Mouse (Mus musculus) hindbrain, embryonic 16.5 days (tissue): ENCODE results near the gene Setdb1. TPM values are rescaled to one million over a fixed set of nuclear protein-coding genes. Genes with fewer than 3 reads are reported as not detected.

ENCODE experiments used
- ATAC-seq: fragments of 200-750 bp; cut with Nextera tagmentation; 2 replicates; pipeline ENCODE4 v1.8.0; 2017; ENCODE audit warnings: moderate TSS enrichment, moderate library complexity
- H3K27ac ChIP-seq: fragments of 300-500 bp; sonication (generic); 2 replicates; pipeline ENCODE4 v1.5.1; 2014; ENCODE audit warnings: low read depth, mild to moderate bottlenecking, control low read depth, low read length, moderate library complexity
- H3K27me3 ChIP-seq: fragments of 300-500 bp; sonication (generic); replicated peaks from 2 replicates; pipeline ENCODE4 v1.6.1; 2014; ENCODE audit warnings: low read length; ENCODE audit not compliant: control insufficient read depth, insufficient read depth
- H3K36me3 ChIP-seq: fragments of 300-500 bp; sonication (generic); 2 replicates; pipeline ENCODE4 v1.6.1; 2014; ENCODE audit warnings: mild to moderate bottlenecking, low read length, moderate library complexity, mixed read lengths; ENCODE audit not compliant: control insufficient read depth, insufficient read depth
- H3K4me1 ChIP-seq: fragments of 300-500 bp; sonication (generic); 2 replicates; pipeline ENCODE4 v1.6.1; 2014; ENCODE audit warnings: low read depth, low read length; ENCODE audit not compliant: control insufficient read depth, insufficient read depth
- H3K4me2 ChIP-seq: fragments of 300-500 bp; sonication (generic); 2 replicates; pipeline ENCODE4 v1.6.1; 2014; ENCODE audit warnings: mild to moderate bottlenecking, low read length, control low read depth, moderate library complexity
- H3K4me3 ChIP-seq: fragments of 300-500 bp; sonication (generic); 2 replicates; pipeline ENCODE4 v1.5.1; 2014; ENCODE audit warnings: mild to moderate bottlenecking, low read length, control low read depth, moderate library complexity
- H3K9ac ChIP-seq: fragments of 300-500 bp; sonication (generic); 2 replicates; pipeline ENCODE4 v1.6.1; 2014; ENCODE audit warnings: low read depth, mild to moderate bottlenecking, control low read depth, low read length, moderate library complexity
- H3K9me3 ChIP-seq: fragments of 300-500 bp; sonication (generic); 2 replicates; pipeline ENCODE4 v1.6.1; 2014; ENCODE audit warnings: mild to moderate bottlenecking, low read length, moderate library complexity; ENCODE audit not compliant: control insufficient read depth
- WGBS: fragments of 180-500 bp; shearing (Covaris S2); extraction: QIAGEN DNeasy Blood & Tissue Kit; methylation state at CpG from one replicate; pipeline ENCODE4 v1.1.7; 2014; 5-methylcytosine and 5-hydroxymethylcytosine counted together
- polyA plus RNA-seq: library from polyadenylated mRNA; unstranded; fragments of >200 nt; fragmentation: Nextera tagmentation; extraction: Ambion mirVana; gene quantifications from 2 replicates; pipeline ENCODE4 v1.2.1, GENCODE M21; 2015

Setdb1 gene
- polyA plus RNA-seq, 1 experiment from 2014 or later = 36.0 TPM

- Histone ChIP-seq H3K27ac (no peak overlapping the region), H3K27me3 (no peaks in the 10 kb centered on the region), H3K4me3 (no peak overlapping the region), H3K9ac (no peak overlapping the region), H3K4me1 (peaks cover 3% of the 10 kb centered on the region; the same call in 1 of the 2 replicates), H3K4me2 (no peak overlapping the region), H3K36me3 (peaks cover 57% of the 10 kb centered on the region), H3K9me3 (no peaks in the 10 kb centered on the region)
- no peak for ATAC-seq
- WGBS = 91% methylated on average over 3 of the region's 3 CpGs
These were observed 33.6 kb downstream of the Setdb1 start for GRCm38 (mm10) chr3:95323429-95323828.

GRCm38 (mm10) chr3:95319701-95320625, 37.0 kb downstream of the Setdb1 start:
- H3K36me3 ChIP-seq = peaks cover 33% of the 10 kb centered on the region
- no peak overlapping the region for H3K27ac ChIP-seq
- no peak for ATAC-seq
- no peak overlapping the region for H3K4me2 ChIP-seq
- no peaks in the 10 kb centered on the region for H3K27me3 ChIP-seq
- no peak overlapping the region for H3K9ac ChIP-seq
- H3K4me3 ChIP-seq = no peak overlapping the region
- no peaks in the 10 kb centered on the region for H3K9me3 ChIP-seq
- H3K4me1 ChIP-seq = peaks cover 20% of the 10 kb centered on the region
- 72% methylated on average over 12 of the region's 12 CpGs for WGBS

- no peak overlapping the region for H3K27ac ChIP-seq
- no peak overlapping the region for H3K4me3 ChIP-seq
- no peaks in the 10 kb centered on the region for H3K27me3 ChIP-seq
- 61% methylated on average over 2 of the region's 2 CpGs for WGBS
- peaks cover 25% of the 10 kb centered on the region for H3K36me3 ChIP-seq
- H3K4me2 ChIP-seq = no peak overlapping the region
- no peak overlapping the region for H3K9ac ChIP-seq
- H3K4me1 ChIP-seq = peaks cover 20% of the 10 kb centered on the region
- H3K9me3 ChIP-seq = no peaks in the 10 kb centered on the region
- ATAC-seq = no peak
These were observed 37.9 kb downstream of the Setdb1 start for GRCm38 (mm10) chr3:95319110-95319509.

GRCm38 (mm10) chr3:95318548-95318947, 38.5 kb downstream of the Setdb1 start:
- Histone ChIP-seq H3K4me1 (peaks cover 20% of the 10 kb centered on the region), H3K36me3 (peaks cover 20% of the 10 kb centered on the region), H3K9ac (0 out of 2 replicates have a peak overlapping the region, but pooled peaks have one; percentile 6), H3K9me3 (no peaks in the 10 kb centered on the region), H3K4me3 (no peak overlapping the region), H3K4me2 (no peak overlapping the region), H3K27me3 (no peaks in the 10 kb centered on the region), H3K27ac (no peak overlapping the region)
- 49% methylated on average over 6 of the region's 6 CpGs for WGBS
- no peak for ATAC-seq

GRCm38 (mm10) chr3:95317414-95318080, 39.5 kb downstream of the Setdb1 start:
- Histone ChIP-seq H3K27ac (no peak overlapping the region; the same call in 1 of the 2 replicates), H3K4me2 (peak overlapping the region; percentile 13; the same call in 1 of the 2 replicates), H3K36me3 (peaks cover 12% of the 10 kb centered on the region), H3K27me3 (no peaks in the 10 kb centered on the region), H3K9ac (no peak overlapping the region), H3K4me1 (peaks cover 20% of the 10 kb centered on the region), H3K9me3 (no peaks in the 10 kb centered on the region), H3K4me3 (no peak overlapping the region)
- 27% methylated on average over 12 of the region's 12 CpGs for WGBS
- ATAC-seq = no peak

GRCm38 (mm10) chr3:95315844-95316550, 41.0 kb downstream of the Setdb1 start:
- H3K4me3 ChIP-seq = peak overlapping the region; percentile 66
- 17% methylated on average over 9 of the region's 9 CpGs for WGBS
- no peaks in the 10 kb centered on the region for H3K9me3 ChIP-seq
- H3K4me1 ChIP-seq = peaks cover 20% of the 10 kb centered on the region
- H3K27ac ChIP-seq = peak overlapping the region; percentile 91; the same call in 1 of the 2 replicates
- H3K9ac ChIP-seq = peak overlapping the region; percentile 96
- peak; percentile 3; the same call in 1 of the 2 replicates for ATAC-seq
- no peaks in the 10 kb centered on the region for H3K27me3 ChIP-seq
- peak overlapping the region; percentile 82 for H3K4me2 ChIP-seq
- peaks cover 4% of the 10 kb centered on the region; the same call in 1 of the 2 replicates for H3K36me3 ChIP-seq

GRCm38 (mm10) chr3:95315094-95315843, 41.7 kb downstream of the Setdb1 start:
- under 1% methylated on average over 58 of the region's 71 CpGs for whole genome bisulfite sequencing
- peak; percentile 91 for ATAC-seq
- Histone ChIP-seq H3K9ac (peak overlapping the region; percentile 96), H3K4me3 (peak overlapping the region; percentile 66), H3K4me2 (peak overlapping the region; percentile 82), H3K36me3 (peaks cover under 1% of the 10 kb centered on the region; the same call in 1 of the 2 replicates), H3K27me3 (no peaks in the 10 kb centered on the region), H3K27ac (peak overlapping the region; percentile 91), H3K9me3 (no peaks in the 10 kb centered on the region), H3K4me1 (peaks cover 20% of the 10 kb centered on the region)

GRCm38 (mm10) chr3:95314486-95315093, 42.4 kb downstream of the Setdb1 start, which contains the start of gene Cers2:
TSS of gene Cers2 (plus strand) at chr3:95314791.
- Histone ChIP-seq H3K4me3 (peak within 1 kb of the TSS; percentile 66), H3K36me3 (no peaks in the 10 kb centered on the region), H3K27me3 (no peaks in the 10 kb centered on the region), H3K4me1 (peaks cover 20% of the 10 kb centered on the region), H3K9ac (peak within 1 kb of the TSS; percentile 96), H3K9me3 (no peaks in the 10 kb centered on the region), H3K27ac (peak within 1 kb of the TSS; percentile 91), H3K4me2 (peak within 1 kb of the TSS; percentile 82)
- ATAC-seq = peak; percentile 48
- WGBS = 3% methylated on average over 20 of the region's 27 CpGs
